Mouse (Mus musculus): ENCODE results near the gene Cep72. TPM values are rescaled to one million over a fixed set of nuclear protein-coding genes. Genes with fewer than 3 reads are reported as not detected.

Cep72 gene
- total and polyA plus RNA-seq, 3 experiments: 3.4 to 16.3 (median 11.2) TPM

DNA sequence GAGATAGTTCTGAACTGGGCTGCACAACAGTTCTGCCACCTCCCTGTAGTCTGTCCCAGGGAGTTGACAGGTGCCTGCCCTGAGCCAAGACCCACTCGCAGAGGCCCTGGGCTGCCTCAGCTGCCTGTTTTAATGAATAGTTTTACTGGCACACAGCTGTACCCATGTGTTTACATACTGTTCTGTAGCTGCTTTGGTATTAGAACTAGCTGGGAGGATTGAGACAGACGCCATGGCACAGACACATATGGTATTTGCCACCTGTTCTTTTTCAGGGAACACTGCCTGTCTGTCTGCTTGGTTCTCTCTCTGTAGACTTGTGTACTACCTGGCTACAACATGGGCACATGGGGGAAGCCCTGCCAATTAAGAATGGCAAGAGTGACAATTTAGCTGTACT is 27.3 kb downstream of the Cep72 start:
- TF ChIP-seq GATA2 (IDR thresholded peaks at IDR 0.05; ENCODE audit: borderline replicate concordance, low read depth, low read length) (no peak), GATA1 (IDR thresholded peaks at IDR 0.05; ENCODE audit: borderline replicate concordance, low read length) (no peak), CTCF (IDR thresholded peaks at IDR 0.05; ENCODE audit: low read depth, low read length) (no peak), TAL1 (conservative IDR thresholded peaks at IDR 0.05; ENCODE audit: low read depth, low read length) (no peak), POLR2AphosphoS5 (IDR thresholded peaks at IDR 0.05; ENCODE audit: insufficient replicate concordance, low read depth, low read length) (no peak)
- Histone ChIP-seq H3K4me3 (ENCODE audit: low read depth, low read length) (no peak overlapping the region), H3K27me3 (ENCODE audit: insufficient read depth, low read length) (no peaks in the 10 kb centered on the region), H3K9me3 (replicated peaks) (no peaks in the 10 kb centered on the region), H3K4me1 (ENCODE audit: insufficient read depth, low read depth, low read length) (no peaks in the 10 kb centered on the region; the same call in 1 of the 2 replicates), H3K36me3 (replicated peaks) (peaks cover 31% of the 10 kb centered on the region)
- DNase-seq (ENCODE audit: low spot score): no peak
- ATAC-seq (ENCODE audit: extremely low read depth, insufficient number of reproducible peaks, low FRiP score, poor library complexity, severe bottlenecking): no peak

DNA sequence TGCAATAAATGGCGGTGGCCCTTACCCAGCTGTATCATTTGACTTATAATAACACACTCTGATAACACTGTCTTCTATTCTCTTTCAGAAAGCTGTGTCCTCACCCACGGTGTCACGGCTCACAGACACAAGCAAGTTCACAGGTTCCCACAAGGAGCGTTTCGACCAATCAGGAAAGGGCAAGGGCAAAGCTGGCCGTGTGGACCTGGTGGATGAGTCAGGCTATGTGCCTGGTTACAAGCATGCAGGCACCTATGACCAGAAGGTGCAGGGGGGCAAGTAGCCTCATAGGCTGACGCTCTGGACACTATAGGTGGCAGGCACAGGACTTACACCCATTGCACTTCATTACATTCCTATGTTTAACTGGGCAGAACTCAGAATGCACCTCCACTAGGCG is 31.0 kb downstream of the Cep72 start:
- Histone ChIP-seq H3K27me3 (ENCODE audit: insufficient read depth, low read length) (0 out of 2 replicates have a peak, but pooled peaks cover 3% of the 10 kb centered on the region), H3K4me1 (ENCODE audit: insufficient read depth, low read depth, low read length) (no peaks in the 10 kb centered on the region; the same call in 1 of the 2 replicates), H3K9me3 (replicated peaks) (no peaks in the 10 kb centered on the region), H3K4me3 (ENCODE audit: low read depth, low read length) (no peak overlapping the region), H3K36me3 (replicated peaks) (peaks cover 5% of the 10 kb centered on the region)
- ATAC-seq (ENCODE audit: extremely low read depth, insufficient number of reproducible peaks, low FRiP score, poor library complexity, severe bottlenecking) (no peak), DNase-seq (ENCODE audit: low spot score) (no peak)
- no peak for TF ChIP-seq GATA1 (IDR thresholded peaks at IDR 0.05; ENCODE audit: borderline replicate concordance, low read length)

DNA sequence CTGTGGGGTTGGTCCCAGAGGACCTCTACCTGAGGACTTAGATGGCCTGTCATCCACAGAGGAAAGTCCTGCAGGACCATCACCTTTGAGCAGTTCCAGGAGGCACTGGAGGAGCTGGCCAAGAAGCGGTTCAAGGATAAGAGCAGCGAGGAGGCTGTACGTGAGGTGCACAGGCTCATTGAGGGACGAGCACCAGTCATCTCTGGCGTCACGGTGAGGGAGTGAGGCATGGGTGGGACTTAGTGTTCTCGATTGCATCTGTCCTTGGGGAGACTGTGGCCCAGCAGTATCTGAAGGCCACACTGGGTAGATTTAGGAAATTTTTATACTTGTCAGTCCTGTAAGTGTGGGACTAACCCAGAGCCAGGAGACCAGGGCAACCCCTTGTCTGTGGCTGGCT is 31.4 kb downstream of the Cep72 start:
- Histone ChIP-seq H3K9me3 (replicated peaks) (no peaks in the 10 kb centered on the region), H3K27me3 (ENCODE audit: insufficient read depth, low read length) (0 out of 2 replicates have a peak, but pooled peaks cover 3% of the 10 kb centered on the region), H3K4me3 (ENCODE audit: low read depth, low read length) (no peak overlapping the region), H3K36me3 (replicated peaks) (peaks cover 3% of the 10 kb centered on the region), H3K4me1 (ENCODE audit: insufficient read depth, low read depth, low read length) (no peaks in the 10 kb centered on the region; the same call in 1 of the 2 replicates)
- TF ChIP-seq POLR2AphosphoS5 (IDR thresholded peaks at IDR 0.05; ENCODE audit: insufficient replicate concordance, low read depth, low read length) (no peak), TAL1 (conservative IDR thresholded peaks at IDR 0.05; ENCODE audit: low read depth, low read length) (no peak), CTCF (IDR thresholded peaks at IDR 0.05; ENCODE audit: low read depth, low read length) (no peak)
- ATAC-seq (ENCODE audit: extremely low read depth, insufficient number of reproducible peaks, low FRiP score, poor library complexity, severe bottlenecking) (no peak), DNase-seq (ENCODE audit: low spot score) (no peak)

DNA sequence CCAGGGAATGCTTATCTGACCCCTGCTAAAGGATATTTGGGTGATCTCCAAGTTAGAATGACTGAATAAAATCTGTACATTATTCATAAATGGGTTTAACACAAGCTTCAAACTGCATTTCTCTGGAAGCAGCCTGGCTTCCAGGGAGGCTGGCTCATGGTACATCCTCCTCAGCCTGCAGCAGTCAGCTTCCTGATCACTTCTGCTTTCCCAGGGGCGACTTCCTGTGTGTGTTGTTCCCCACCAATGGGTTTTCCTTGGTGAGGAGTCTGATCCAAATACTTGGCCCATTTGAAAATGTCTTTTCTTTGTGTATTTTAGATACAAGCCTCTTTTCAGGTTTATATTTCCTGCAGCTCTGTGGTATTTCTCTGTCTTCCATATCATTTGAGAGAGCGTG is 33.1 kb downstream of the Cep72 start:
- Histone ChIP-seq H3K27me3 (ENCODE audit: insufficient read depth, low read length) (peaks cover 9% of the 10 kb centered on the region; the same call in 1 of the 2 replicates), H3K36me3 (replicated peaks) (no peaks in the 10 kb centered on the region), H3K4me3 (ENCODE audit: low read depth, low read length) (no peak overlapping the region), H3K4me1 (ENCODE audit: insufficient read depth, low read depth, low read length) (no peaks in the 10 kb centered on the region; the same call in 1 of the 2 replicates), H3K9me3 (replicated peaks) (no peaks in the 10 kb centered on the region)
- no peak for TF ChIP-seq POLR2AphosphoS5 (IDR thresholded peaks at IDR 0.05; ENCODE audit: insufficient replicate concordance, low read depth, low read length)
- no peak for TF ChIP-seq CTCF (IDR thresholded peaks at IDR 0.05; ENCODE audit: low read depth, low read length)
- TF ChIP-seq GATA1 (IDR thresholded peaks at IDR 0.05; ENCODE audit: borderline replicate concordance, low read length): no peak
- no peak for DNase-seq (ENCODE audit: low spot score)
- no peak for ATAC-seq (ENCODE audit: extremely low read depth, insufficient number of reproducible peaks, low FRiP score, poor library complexity, severe bottlenecking)

DNA sequence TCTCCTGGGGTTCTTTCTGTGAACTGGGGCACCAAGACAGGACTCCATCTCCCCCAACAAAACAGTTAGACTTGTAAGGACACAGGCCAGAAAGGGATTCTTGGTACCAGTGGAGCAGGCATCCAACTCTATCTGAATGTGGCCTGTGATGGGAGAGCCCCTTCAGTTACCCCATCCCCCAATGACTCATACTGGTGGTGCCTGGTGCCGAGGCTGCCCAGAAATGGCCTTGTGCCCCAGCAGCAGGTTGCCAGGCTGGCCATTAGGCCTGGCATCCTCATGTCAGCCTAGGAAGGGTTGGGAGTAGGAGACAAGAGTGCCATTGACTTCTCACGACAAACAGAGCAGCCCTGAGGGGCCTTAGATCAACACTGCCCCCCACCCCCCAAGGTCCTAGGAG is 34.0 kb downstream of the Cep72 start:
- Histone ChIP-seq H3K4me3 (ENCODE audit: low read depth, low read length) (no peak overlapping the region), H3K9me3 (replicated peaks) (no peaks in the 10 kb centered on the region), H3K36me3 (replicated peaks) (no peaks in the 10 kb centered on the region), H3K27me3 (ENCODE audit: insufficient read depth, low read length) (peaks cover 17% of the 10 kb centered on the region), H3K4me1 (ENCODE audit: insufficient read depth, low read depth, low read length) (no peaks in the 10 kb centered on the region; the same call in 1 of the 2 replicates)
- TF ChIP-seq GATA1 (IDR thresholded peaks at IDR 0.05; ENCODE audit: borderline replicate concordance, low read length) (no peak), GATA2 (IDR thresholded peaks at IDR 0.05; ENCODE audit: borderline replicate concordance, low read depth, low read length) (no peak), POLR2AphosphoS5 (IDR thresholded peaks at IDR 0.05; ENCODE audit: insufficient replicate concordance, low read depth, low read length) (no peak), TAL1 (conservative IDR thresholded peaks at IDR 0.05; ENCODE audit: low read depth, low read length) (no peak), CTCF (IDR thresholded peaks at IDR 0.05; ENCODE audit: low read depth, low read length) (no peak)
- ATAC-seq (ENCODE audit: extremely low read depth, insufficient number of reproducible peaks, low FRiP score, poor library complexity, severe bottlenecking) (no peak), DNase-seq (ENCODE audit: low spot score) (no peak)

DNA sequence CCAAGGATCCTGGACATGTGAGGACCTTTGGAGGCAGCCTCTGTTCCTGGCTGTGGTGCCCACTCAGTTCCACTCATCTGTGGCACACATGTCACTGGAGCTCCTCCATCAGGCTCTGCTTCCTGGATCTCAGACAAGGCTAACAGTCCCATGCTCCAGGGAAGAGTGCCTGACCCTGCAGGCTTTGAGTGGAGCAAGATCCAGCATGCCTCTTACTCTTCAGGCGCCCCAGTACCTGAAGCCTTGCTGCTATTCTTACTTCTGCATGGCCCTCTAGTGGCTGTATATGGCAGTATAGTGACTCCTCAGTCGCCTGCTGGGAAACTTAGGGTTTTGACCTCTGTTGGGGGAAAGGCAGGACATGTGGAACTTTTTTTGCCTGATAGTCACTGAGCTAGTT is 35.9 kb downstream of the Cep72 start:
- ATAC-seq (ENCODE audit: extremely low read depth, insufficient number of reproducible peaks, low FRiP score, poor library complexity, severe bottlenecking) (peak; percentile 40; the same call in 1 of the 2 replicates), DNase-seq (ENCODE audit: low spot score) (peak; percentile 7)
- Histone ChIP-seq H3K27me3 (ENCODE audit: insufficient read depth, low read length) (peaks cover 25% of the 10 kb centered on the region), H3K4me1 (ENCODE audit: insufficient read depth, low read depth, low read length) (no peaks in the 10 kb centered on the region; the same call in 1 of the 2 replicates), H3K36me3 (replicated peaks) (no peaks in the 10 kb centered on the region), H3K4me3 (ENCODE audit: low read depth, low read length) (no peak overlapping the region), H3K9me3 (replicated peaks) (no peaks in the 10 kb centered on the region)
- TF ChIP-seq TAL1 (conservative IDR thresholded peaks at IDR 0.05; ENCODE audit: low read depth, low read length): no peak
- TF ChIP-seq CTCF (IDR thresholded peaks at IDR 0.05; ENCODE audit: low read depth, low read length): 0 out of 2 replicates have a peak, but pooled peaks have one; percentile 27
- no peak for TF ChIP-seq GATA2 (IDR thresholded peaks at IDR 0.05; ENCODE audit: borderline replicate concordance, low read depth, low read length)
